Mouse (Mus musculus) small intestine, adult 2 months (tissue): Measurements from ENCODE around the gene Rpl9-ps1.

ENCODE experiments used
- CTCF ChIP-seq: fragments of 200-500 bp; IDR thresholded peaks from 2 replicates; pipeline ENCODE4 v1.5.1; 2012; ENCODE audit warnings: low read depth, mild to moderate bottlenecking, control low read depth, inconsistent platforms, low read length, moderate library complexity, mixed read lengths; ENCODE audit not compliant: insufficient replicate concordance, insufficient read length; ENCODE audit errors: extremely low read depth
- POLR2A ChIP-seq: fragments of 200-500 bp; IDR thresholded peaks from 2 replicates; pipeline ENCODE4 v1.6.1; 2012; ENCODE audit warnings: low read depth, mild to moderate bottlenecking, control low read depth, inconsistent platforms, low read length, moderate library complexity

GRCm38 (mm10) chr11:83671743-83672142 is 26.3 kb upstream of the Rpl9-ps1 start:
- TF ChIP-seq POLR2A (no peak), CTCF (no peak)
